Mouse (Mus musculus): ENCODE data around the gene Zcwpw1.
"Not testable (repeated sequence)": the region's sequence is repeated elsewhere in the genome, so short reads cannot be mapped to it uniquely, and the experiment has no call there.

Zcwpw1 gene

DNA sequence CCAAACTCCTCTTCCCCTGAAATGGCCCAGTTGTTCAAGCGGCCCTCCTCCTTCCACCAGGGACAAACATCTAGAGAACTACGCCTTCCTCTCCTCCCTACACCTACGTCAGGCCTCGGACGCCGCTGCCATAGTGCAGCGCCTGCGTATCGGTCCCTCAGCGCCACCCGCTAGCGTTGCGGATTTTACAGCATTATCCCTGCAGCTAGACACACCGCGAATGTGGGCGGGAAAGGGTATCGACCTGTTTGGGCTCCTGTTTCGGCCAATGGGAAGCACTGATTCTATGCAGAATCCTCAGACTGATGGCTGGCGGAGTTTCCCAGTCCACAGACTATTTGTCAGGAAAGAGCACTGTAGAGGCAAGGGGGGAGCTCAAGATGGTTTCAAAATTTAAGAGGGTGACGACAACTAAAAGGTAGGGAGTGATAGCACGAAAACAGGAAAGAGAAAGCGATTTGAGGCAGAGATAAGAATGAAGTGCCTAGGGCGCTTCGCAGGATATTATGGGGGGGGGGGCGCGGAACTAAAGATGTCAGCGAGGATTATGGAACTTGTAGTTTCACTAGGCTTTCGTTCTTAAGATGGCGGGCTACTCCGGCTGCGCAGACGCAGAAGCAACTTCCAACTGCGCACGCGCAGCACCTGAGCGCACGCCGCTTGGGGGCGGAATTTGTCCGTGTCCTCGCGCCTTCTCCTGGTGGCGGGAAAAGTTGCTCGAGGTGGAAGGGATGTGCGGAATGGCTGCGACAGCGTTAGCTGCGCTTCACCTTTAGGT is at the start of gene Zcwpw1, which contains the start of gene Mepce:
Gene Zcwpw1 (plus strand): TSS at position 648 of the 778 bp plus-strand sequence.
Gene Mepce (minus strand): TSS at position 505 of the 778 bp plus-strand sequence.
- DNase-seq (ENCODE audit: low spot score), result peak; percentile 98

DNA sequence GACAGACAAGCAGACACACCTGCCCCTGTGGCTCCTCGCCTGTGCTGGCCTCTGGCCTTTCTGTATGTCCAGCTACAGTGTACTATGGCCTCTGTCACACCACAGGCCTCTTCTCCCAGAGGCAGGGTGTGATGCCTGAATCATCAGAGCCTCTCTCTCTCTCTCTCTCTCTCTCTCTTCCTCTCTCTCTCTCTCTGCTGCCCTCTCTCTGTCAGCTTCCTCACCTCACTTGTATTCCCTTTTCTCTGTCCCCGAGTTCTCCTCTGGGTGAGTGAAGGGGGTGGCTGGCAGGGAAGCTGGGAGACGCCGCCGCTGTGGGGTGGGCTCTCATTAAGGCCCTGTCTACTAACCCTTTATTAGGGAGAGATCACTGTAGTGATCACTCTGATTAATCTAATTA is 49.1 kb upstream of the Zcwpw1 start:
- peak; percentile 63 for DNase-seq (ENCODE audit: low spot score)

DNA sequence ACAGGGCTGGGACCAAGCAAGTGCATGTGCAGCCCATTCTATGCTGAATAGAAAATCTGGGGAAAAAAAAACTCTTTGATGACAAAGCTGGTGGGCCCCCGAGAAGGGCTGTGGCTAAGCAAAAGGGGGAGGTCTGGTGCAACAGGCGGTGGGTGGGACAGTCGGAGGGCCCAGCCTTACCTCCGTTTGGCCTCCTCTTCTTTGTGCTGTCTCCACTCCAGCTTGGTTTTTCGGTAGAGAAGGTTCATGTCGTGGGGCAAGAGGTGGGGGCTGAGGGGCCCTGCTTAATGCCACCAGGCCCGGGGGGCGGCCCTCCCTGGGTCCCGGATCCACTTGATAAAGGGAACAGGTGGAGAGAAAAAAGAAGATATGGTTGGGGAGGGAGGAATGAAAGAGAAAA is 48.1 kb upstream of the Zcwpw1 start:
- no peak for DNase-seq (ENCODE audit: low spot score)

DNA sequence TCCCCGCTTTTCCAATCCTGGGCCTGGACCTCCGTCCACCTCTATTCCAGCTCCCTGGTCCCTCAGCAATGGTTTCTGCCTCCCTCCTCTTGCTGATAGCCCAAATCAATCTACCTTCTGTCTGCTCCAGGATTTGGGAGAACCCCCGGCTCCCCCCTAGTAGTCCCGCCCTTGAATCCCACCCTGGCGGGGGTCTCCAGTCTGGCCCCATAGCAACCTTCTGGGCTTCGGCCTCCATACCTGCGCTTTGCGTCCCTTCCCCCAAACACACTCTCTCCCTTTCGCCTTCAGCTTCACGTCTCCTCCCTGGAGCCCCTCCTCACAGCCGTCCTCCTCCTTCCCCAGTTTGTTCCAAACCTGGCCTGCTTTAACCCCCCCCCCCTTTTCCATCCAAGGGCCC is 47.1 kb upstream of the Zcwpw1 start:
- no peak for DNase-seq (ENCODE audit: low spot score)

DNA sequence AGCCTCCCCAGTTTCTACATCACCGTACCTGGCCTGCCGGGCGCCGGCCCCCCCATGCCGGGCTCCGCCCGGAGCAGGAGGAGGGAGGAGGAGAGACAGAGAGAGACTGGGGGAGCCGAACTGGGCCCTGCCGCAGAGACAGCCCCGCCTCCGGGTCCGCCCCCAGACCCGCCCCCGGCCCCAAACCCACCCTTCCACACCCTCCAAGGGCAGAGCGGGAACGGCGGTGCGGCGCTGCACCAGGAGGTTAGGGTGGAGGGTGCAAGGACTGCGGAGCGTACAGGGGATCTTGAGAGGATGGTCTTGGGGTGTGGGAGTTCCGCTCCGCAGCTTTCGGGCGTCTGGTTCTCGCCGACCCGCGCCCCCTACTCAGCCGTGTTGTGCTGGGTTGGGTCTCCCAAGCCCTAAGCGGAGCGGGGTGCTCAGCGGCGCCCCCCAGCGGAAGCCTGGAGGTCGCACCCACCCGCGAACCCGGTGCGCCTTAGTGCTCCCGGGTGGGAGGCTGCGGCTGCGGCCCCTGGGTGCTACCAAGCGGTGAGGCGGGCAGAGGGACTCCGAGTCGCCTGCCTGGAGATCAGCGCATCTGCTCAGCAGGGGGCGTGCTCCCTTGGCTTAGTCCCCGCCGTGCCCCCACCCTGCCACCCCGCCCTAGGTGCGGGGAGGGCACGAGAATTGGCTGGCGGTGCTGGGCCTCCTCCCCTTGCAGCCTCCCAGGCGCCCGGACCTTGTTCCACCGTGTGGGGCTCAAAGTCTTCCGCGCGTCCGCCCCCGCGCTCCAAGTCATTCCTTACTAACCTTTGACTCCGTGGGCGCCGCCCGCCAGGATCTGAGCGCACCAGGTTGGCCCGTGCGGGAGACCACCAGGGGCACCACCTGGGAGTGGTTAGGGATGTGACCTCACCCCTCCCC is 46.3 kb upstream of the Zcwpw1 start, which contains the start of gene Nyap1:
Gene Nyap1 (minus strand): TSS at position 585 of the 909 bp plus-strand sequence.
- DNase-seq (ENCODE audit: low spot score), result peak; percentile 87

DNA sequence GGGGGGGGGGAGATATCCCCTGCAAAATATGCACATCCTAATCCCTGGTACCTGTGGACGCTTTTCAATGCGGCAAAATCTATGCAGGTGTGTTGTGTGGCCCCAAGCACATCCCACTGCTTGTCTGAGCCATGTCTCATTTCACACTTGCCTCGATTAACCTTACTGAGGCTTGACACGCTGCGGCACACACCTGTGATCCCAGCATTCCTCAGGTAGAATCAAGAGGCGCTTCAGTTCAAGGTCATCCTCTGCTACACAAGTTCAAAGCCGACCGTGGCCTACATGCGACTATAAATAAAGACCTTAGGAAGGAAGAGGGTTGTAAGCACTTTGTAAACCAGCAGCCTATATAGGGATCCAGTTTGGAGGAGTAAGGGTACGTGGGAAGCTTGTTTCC is 45.5 kb upstream of the Zcwpw1 start:
- no peak for DNase-seq (ENCODE audit: low spot score)

DNA sequence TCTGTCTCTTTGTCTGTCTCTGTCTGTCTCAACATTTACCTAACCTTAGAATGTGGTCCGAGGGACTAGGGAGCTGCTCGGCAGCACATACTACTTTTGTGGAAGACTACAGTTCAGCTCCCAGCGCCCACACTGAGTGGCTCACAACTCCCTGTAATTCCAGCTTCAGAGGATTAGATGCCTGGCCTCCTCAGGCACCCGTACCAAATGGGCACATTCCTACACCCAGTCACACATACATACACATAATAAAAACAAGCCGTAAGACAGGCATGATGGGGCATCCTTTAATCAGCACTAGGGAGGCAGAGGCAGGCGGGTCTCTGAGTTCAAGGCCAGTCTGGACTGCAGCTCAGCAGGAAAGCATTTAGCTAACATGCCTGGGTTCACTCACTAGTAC is 44.8 kb upstream of the Zcwpw1 start:
- no peak for DNase-seq (ENCODE audit: low spot score)

DNA sequence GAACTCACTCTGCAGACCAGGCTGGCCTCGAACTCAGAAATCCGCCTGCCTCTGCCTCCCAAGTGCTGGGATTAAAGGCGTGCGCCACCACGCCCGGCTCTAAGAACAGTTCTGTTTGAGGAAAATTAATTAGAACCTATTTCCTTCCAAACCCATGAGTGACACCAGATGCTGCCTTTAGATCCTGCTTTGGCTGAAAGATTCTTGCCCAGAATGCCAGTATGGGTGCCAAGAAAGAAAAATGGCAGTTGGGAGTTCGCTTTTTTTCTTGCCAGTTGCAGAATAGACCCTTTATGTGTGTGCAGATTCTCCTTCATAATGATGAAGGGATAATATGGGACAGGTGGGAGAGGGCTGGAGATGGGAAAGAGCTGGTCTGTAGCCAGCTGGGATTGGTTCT is 43.4 kb upstream of the Zcwpw1 start:
- DNase-seq (ENCODE audit: low spot score), result no peak

DNA sequence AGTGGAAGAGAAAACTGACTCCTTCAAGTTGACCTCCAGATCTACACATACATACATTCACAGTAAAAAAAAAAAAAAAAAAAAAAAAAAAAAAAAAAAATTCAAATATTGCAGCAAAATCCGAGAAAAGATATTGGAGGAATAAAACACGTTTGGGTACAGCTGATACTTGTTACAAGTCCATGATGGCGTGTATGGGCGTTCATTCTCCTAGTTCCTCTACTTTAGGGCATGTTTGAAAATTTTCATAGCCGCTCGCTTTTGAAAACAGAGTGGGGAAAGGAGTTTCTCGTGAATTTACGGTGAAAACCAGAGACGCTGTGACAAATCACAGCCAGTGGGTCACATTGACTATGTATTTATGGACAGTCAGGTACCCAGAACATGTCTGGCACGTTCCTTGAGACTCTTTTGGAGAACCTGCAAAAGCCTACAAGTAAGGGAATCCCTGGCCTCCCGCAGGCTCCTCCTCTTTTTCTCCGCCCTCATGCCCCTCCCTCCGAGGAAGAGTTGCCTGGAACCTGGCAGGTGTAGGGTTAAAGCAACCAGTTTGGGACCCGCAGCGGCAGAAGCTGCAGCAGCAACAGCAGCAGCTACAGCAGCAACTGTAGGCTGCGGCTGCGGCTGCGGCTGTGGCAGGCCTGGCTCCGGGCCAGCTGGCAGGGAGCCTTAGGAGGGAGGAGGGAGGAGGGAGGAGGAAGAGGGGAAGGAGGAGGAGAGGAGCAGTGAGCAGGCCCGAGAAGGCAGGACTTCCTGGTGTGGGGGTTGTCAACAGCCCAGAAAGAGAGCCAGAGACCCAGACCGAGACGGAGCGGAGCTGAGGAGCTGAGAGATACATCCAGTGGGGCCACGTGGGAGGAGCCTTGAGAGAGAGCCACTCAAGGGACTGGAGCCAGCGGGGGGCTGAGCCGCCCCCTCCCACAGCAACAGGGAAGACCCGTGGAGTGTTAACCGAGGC is 42.1 kb upstream of the Zcwpw1 start, which contains the start of gene Tsc22d4:
Gene Tsc22d4 (plus strand): TSS at position 517 of the 958 bp plus-strand sequence.
- DNase-seq (ENCODE audit: low spot score), result peak; percentile 84

DNA sequence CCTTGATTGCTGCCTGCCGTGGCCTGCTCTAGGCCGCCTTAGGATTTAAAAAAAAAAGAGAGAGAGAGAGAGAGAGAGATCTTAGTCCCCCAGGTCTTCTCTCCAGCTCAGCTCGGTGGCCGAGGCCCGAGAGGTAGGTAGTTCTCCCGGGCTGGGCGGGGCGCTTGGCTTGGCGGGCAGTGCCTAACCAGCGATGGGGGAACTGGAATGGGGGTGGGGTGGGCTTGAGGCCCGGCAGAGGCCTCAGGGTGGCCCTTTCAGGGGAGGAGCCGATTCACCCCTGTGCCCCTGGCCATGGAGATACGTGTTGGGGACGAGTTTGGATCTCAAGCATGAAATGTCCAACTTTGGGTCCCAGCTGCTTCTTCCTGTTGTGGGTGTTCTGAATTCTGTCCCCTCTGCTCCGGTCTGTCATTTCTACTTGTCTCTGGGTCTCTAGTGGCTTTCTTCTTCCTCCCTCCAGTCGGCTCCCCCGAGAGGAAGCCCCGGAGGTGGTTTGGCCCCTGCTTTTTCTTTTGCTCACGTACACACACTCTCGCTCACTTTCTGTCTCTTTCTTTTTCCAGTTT is 41.2 kb upstream of the Zcwpw1 start:
- DNase-seq (ENCODE audit: low spot score), result peak; percentile 70

DNA sequence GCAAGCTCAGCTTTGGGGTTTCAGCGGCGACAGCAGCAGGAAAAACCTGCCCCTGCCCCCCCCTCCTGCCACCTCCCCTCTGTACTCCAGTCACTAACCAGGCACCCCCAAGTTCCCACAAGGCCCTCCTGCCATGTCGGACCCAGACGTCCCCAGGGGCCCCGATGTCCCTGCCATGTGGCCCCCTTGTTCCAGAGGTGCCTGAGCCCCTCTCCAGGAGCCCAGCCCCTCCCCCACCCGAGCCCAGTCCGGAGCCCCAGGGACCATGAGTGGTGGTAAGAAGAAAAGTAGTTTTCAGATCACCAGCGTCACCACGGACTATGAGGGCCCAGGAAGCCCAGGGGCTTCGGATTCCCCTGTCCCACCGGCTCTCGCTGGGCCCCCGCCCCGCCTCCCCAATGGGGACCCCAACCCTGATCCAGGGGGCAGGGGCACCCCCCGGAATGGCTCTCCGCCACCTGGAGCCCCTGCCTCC is 40.7 kb upstream of the Zcwpw1 start:
- no peak for DNase-seq (ENCODE audit: low spot score)

DNA sequence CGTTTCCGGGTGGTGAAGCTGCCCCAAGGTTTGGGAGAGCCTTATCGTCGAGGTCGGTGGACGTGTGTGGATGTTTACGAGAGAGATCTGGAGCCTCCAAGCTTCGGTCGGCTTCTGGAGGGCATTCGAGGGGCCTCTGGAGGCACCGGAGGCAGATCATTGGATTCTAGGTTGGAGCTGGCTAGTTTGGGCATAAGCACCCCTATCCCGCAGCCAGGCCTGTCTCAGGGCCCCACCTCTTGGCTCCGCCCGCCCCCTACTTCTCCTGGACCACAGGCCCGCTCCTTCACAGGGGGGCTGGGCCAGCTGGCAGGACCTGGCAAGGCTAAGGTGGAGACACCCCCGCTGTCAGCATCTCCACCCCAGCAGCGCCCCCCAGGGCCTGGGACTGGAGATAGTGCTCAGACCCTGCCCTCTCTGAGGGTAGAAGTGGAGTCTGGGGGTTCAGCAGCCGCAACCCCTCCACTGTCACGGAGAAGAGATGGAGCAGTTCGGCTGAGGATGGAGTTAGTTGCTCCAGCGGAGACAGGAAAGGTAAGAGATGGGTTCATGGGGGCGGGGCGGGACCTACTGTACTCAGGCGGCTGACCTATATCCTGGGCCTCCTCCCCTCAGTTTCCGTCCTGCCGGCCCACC is 40.2 kb upstream of the Zcwpw1 start:
- no peak for DNase-seq (ENCODE audit: low spot score)

DNA sequence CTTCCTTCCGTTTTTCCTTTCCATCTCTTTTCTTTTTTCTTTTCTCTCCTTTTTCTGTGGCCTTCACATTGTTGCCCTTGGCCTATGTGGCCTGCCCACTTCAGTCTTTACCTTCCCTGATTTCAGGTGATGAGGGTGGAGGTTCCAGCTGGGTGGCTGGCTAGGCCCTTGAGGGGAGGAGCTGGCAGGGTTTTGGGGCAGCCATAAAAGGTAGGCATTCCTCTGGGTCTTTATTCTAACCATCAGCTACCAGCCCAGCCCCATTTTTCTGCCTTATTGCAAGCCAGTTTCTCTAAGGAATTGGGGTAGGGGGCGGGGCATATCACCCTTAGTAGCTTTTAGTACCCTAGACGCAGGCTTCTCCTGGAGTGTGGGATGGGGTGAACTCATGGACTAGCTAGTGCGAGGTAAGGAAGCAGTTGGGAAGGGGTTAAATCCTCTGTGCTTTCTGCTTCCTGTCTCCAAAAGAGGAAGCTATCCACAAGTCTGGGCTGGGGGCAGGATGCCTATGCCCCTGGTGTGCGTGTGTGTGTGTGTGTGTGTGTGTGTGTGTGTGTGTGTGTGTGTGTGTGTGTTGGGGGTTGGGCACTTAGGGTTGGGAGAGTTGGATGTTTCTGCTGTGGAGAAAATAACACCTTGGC is 39.3 kb upstream of the Zcwpw1 start:
- no peak for DNase-seq (ENCODE audit: low spot score)

DNA sequence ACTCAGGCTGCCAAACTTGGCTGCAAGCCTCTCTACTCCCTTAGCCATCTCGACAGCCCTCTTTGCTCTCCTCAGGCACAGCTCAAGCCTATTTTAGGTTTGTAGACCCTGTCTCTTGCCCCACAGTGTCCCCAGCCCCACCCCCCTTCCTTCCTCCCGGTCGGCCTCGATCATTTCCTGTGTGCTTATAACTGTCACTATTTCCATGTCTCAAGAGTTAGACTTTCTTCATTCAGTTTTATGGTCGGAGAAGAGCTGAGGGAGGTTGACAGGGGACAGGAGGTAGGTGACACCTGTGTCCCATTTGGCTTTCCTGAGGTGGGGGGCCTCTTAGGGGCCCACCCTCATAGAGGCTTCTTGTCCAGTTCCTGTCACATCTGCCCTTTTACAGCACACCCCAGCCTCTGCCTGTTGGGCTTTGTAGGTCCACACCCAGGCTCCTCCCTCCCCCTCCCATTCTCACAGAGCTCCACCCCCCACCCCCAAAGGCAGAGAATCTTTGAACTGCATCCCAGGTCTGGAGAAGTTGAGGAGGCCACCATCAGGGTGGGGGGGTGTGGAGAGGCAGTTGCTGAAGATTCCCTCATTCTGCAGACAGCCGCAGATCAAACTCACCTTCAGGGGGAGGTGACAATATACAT is 38.3 kb upstream of the Zcwpw1 start:
- no peak for DNase-seq (ENCODE audit: low spot score)

DNA sequence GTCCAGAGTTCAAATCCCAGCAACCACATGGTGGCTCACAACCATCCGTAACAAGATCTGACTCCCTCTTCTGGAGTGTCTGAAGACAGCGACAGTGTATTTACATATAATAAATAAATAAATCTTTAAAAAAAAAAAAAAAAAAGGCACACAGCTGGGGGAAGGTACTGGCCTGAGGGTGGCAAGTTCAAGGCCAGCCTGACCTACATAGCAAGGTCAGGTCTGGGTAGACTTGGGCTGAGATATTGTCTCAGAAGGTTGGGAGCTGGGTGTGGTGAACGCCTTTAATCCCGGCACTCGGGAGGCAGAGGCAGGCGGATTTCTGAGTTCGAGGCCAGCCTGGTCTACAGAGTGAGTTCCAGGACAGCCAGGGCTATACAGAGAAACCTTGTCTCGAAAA is 37.4 kb upstream of the Zcwpw1 start:
- DNase-seq (ENCODE audit: low spot score), result not testable (repeated sequence)

DNA sequence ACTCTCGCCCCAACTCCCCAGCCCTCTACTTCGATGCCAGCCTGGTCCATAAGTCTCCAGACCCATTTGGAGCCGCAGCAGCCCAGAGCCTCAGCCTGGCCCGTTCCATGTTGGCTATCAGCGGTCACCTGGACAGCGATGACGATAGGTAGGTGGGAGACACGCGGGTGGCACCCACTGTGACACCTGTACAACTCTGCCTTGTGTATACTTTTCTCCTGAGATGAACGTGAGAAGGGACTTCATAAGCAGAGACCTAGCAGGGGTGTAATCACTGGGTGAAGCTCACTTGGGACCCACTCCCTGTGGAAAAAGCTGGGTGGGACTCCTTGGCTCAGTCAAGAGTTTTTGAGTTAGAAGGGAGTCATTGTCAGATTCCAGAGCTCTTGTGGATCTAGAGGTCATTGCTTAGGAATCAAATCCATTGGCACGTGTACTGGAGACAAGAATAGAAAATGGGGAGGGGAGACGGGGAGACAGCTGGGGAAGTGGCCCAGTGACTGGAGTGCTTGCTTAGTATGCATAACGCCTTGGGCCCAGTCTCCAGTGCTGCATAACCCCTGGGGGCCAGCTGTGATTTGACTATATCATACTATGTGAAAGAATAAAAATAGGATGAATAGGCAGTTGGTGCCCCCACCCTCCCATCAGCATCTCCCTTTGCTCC is 36.2 kb upstream of the Zcwpw1 start:
- DNase-seq (ENCODE audit: low spot score), result no peak

DNA sequence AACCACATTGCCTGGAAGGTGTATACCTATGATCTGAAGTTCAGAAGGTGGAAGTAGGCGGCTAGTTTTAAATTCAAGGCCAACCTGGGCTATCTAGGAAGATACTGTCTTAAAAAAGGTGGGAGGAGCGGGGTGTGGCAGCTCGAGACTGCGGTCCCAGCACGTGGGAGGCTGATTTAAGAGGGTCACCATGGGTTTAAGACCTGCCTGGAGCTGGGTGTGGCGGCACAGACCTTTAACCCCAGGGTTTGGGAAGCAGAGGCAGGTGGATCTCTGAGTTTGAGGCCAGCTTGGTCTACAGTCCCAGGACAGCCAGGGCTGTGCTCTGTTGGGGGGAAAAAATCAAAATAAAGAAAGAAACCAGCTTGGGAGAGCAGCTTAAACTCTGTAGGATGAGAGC is 35.6 kb upstream of the Zcwpw1 start:
- no peak for DNase-seq (ENCODE audit: low spot score)

DNA sequence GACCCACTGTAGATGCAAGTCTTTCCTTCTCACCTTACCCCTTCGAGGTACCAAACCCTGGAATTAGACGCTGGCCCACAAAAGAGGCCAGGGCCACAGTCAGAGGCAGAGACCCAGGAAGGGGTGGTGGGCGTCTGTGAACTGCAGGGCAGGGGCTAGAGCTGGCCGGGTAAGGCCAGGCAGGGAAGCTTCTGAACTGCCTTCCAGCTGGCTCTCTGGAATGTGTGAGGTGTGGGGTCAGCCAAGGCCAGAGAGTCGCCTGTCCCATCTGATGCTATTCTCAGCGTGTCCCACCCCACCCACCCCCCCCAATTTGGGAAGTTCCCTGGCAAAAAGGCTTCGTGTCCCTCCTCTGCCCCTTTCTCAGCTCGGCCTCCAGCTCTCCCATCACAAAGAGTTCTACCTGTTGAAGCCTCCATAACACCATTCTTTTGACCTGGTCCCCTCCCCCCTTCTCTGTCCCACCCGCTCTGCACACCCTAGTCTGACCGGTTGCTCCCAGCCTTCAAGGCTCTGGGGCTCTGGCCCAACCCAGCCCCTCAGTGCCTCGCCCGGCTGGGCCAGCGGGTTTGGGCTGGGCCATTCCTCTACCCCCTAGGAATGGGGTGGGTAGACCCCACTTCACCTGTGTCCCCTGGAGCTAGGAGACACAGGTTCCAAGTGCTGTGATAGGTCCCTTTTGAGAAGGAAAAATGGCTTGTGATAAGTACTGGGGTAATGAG is 34.3 kb upstream of the Zcwpw1 start:
- no peak for DNase-seq (ENCODE audit: low spot score)
